Mouse (Mus musculus) limb, embryonic 13.5 days (tissue): ENCODE measurements around the gene Arhgef5. TPM values are rescaled to one million over a fixed set of nuclear protein-coding genes. Genes with fewer than 3 reads are reported as not detected.

Source experiments
- ATAC-seq: fragments of 200-750 bp; cut with Nextera tagmentation; 2 replicates; pipeline ENCODE4 v1.8.0; 2017; ENCODE audit warnings: low read depth, moderate number of reproducible peaks, moderate TSS enrichment; ENCODE audit not compliant: low FRiP score
- H3K27ac ChIP-seq: fragments of 300-500 bp; sonication (generic); 2 replicates; pipeline ENCODE4 v1.5.1; 2015; ENCODE audit warnings: inconsistent platforms, mild to moderate bottlenecking, moderate library complexity
- H3K27me3 ChIP-seq: fragments of 300-500 bp; sonication (generic); 2 replicates; pipeline ENCODE4 v1.6.1; 2015; ENCODE audit warnings: mild to moderate bottlenecking, inconsistent platforms
- H3K36me3 ChIP-seq: fragments of 300-500 bp; sonication (generic); 2 replicates; pipeline ENCODE4 v1.6.1; 2015; ENCODE audit warnings: inconsistent platforms, mild to moderate bottlenecking, moderate library complexity
- H3K4me1 ChIP-seq: fragments of 300-500 bp; sonication (generic); 2 replicates; pipeline ENCODE4 v1.6.1; 2015; ENCODE audit warnings: inconsistent platforms
- H3K4me2 ChIP-seq: fragments of 300-500 bp; sonication (generic); replicated peaks from 2 replicates; pipeline ENCODE4 v1.6.1; 2015; ENCODE audit warnings: inconsistent platforms, mild to moderate bottlenecking, moderate library complexity
- H3K4me3 ChIP-seq: fragments of 300-500 bp; sonication (generic); 2 replicates; pipeline ENCODE4 v1.5.1; 2015; ENCODE audit warnings: moderate library complexity, mild to moderate bottlenecking, inconsistent platforms
- H3K9ac ChIP-seq: fragments of 300-500 bp; sonication (generic); 2 replicates; pipeline ENCODE4 v1.6.1; 2015; ENCODE audit warnings: mild to moderate bottlenecking, inconsistent platforms
- H3K9me3 ChIP-seq: fragments of 300-500 bp; sonication (generic); 2 replicates; pipeline ENCODE4 v1.6.1; 2016; ENCODE audit warnings: inconsistent platforms
- WGBS: fragments of 180-500 bp; shearing (Covaris S2); methylation state at CpG from one replicate; pipeline ENCODE4 v1.1.7; 2015; 5-methylcytosine and 5-hydroxymethylcytosine counted together
- polyA plus RNA-seq: library from polyadenylated mRNA; unstranded; fragments of >200 nt; fragmentation: Nextera tagmentation; extraction: Ambion mirVana; gene quantifications from 2 replicates; pipeline ENCODE4 v1.2.1, GENCODE M21; 2015

The Arhgef5 gene
- polyA plus RNA-seq, 1 experiment from 2014 or later: 11.3 TPM

DNA sequence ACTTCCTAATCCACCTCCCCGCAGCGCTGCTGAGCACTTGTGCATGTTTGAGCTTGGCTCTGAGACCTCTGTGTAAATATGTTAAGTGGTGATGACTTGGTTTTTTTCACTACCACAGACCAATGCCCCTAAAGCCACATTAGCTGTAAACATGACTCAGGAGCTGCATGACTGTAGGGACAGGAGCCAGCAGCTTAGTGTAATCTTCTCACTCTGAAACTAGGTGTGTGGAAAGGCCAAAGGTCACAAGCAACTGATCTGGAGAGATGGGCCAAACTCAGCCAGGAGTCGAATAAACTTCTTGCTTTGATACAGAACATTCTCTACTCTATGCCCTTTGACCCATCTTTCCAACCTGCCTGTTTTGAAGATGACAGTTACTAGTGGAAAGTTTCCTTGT lies 26.7 kb downstream of the Arhgef5 start:
- Histone ChIP-seq H3K4me2 (no peak overlapping the region), H3K27ac (no peak overlapping the region), H3K36me3 (peaks cover 23% of the 10 kb centered on the region), H3K4me1 (no peaks in the 10 kb centered on the region; the same call in 1 of the 2 replicates), H3K4me3 (no peak overlapping the region), H3K9me3 (no peaks in the 10 kb centered on the region), H3K9ac (no peak overlapping the region), H3K27me3 (no peaks in the 10 kb centered on the region)
- 70% methylated on average over 3 of the region's 3 CpGs for WGBS
- ATAC-seq: no peak

- Histone ChIP-seq H3K36me3 (peaks cover 18% of the 10 kb centered on the region), H3K4me1 (no peaks in the 10 kb centered on the region; the same call in 1 of the 2 replicates), H3K27ac (no peak overlapping the region), H3K4me3 (no peak overlapping the region), H3K9me3 (no peaks in the 10 kb centered on the region), H3K9ac (no peak overlapping the region), H3K4me2 (no peak overlapping the region), H3K27me3 (no peaks in the 10 kb centered on the region)
- 74% methylated on average over 6 of the region's 6 CpGs for WGBS
- ATAC-seq: no peak
Observed at GRCm38 (mm10) chr6:43292471-43293076, 27.2 kb downstream of the Arhgef5 start.

DNA sequence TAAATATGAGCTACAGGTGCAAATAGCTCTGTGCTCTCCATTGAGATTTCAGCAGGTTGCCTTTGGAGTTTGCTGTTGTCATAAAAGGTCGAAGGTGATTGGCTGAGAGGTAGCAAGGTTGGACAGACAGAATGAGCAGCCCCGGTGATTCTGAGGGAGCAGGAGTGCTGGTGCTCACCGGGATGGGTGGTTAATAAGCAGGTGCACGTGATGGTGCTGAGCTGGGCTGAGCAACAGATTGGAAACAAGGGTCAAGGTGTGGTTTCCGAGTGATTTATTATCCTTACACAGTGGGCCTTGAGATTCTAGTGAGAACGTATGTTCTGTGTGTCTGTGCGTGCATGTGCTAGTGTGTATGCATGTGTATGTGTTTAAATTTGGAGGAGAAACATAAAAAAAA lies 27.8 kb downstream of the Arhgef5 start:
- H3K36me3 ChIP-seq: peaks cover 12% of the 10 kb centered on the region
- no peak overlapping the region for H3K27ac ChIP-seq
- 74% methylated on average over 7 of the region's 7 CpGs for WGBS
- H3K9me3 ChIP-seq: no peaks in the 10 kb centered on the region
- H3K27me3 ChIP-seq: no peaks in the 10 kb centered on the region
- H3K9ac ChIP-seq: no peak overlapping the region
- no peaks in the 10 kb centered on the region; the same call in 1 of the 2 replicates for H3K4me1 ChIP-seq
- H3K4me3 ChIP-seq: no peak overlapping the region
- H3K4me2 ChIP-seq: no peak overlapping the region
- ATAC-seq: no peak

DNA sequence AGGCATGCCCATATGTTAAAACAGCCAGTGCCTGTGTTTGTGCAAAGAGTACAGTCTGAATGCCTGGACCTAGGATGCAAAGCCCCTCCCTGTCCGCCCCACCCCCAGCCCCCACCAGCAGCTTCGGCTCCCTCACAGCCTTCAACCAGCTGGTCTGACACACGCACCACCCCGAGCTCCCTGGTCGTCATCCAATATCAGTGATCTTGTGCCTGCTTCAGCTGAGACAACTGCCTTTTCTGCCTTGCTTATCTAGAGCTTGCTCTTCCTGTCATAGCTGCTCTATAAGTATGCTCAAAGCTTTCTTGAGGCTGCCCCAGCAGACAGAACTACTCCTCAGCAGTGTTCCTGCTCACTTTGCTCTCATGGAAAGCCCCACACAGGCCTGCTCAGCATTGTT lies 30.5 kb downstream of the Arhgef5 start:
- Histone ChIP-seq H3K4me3 (no peak overlapping the region), H3K4me1 (no peaks in the 10 kb centered on the region; the same call in 1 of the 2 replicates), H3K9me3 (no peaks in the 10 kb centered on the region), H3K9ac (no peak overlapping the region), H3K4me2 (no peak overlapping the region), H3K27ac (no peak overlapping the region), H3K36me3 (no peaks in the 10 kb centered on the region), H3K27me3 (no peaks in the 10 kb centered on the region)
- WGBS: 41% methylated on average over 5 of the region's 5 CpGs
- ATAC-seq: no peak

DNA sequence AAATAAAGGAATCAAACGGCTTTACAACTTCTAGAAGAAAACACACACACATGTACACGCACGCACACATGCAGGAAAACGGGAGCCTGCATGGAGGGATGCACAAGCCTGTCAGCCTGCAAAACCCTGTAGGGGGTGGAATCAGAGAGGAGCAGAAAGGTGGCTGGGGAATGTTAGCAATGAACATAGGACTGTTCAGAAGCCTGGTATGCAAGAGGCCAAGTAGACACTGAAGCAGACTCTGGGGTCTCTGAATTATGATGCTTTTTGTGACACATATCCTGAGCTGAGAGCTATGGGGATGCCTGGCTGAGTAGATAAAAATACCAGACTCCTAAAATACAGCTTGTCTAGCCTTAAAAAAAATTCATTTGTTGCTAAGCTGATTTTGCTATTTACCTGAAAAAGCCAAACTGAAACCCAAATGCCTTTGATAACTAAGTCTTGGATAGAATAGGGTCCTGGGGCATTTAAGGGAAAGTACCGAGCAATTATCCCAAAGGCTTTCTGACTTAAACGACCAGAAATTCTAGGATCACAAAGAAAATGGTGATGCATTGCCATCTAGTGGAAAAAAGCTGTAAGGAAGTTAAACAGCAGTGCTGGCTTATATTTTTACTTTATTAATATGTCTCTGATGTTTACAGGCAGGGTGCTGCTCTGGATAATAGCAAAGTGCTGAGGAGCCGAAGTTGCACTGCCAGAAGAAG lies 31.6 kb downstream of the Arhgef5 start:
- Histone ChIP-seq H3K4me1 (no peaks in the 10 kb centered on the region; the same call in 1 of the 2 replicates), H3K4me3 (no peak overlapping the region), H3K27ac (no peak overlapping the region), H3K4me2 (no peak overlapping the region), H3K36me3 (no peaks in the 10 kb centered on the region), H3K27me3 (no peaks in the 10 kb centered on the region), H3K9me3 (no peaks in the 10 kb centered on the region), H3K9ac (no peak overlapping the region)
- no peak for ATAC-seq
- 45% methylated on average over 7 of the region's 7 CpGs for WGBS

DNA sequence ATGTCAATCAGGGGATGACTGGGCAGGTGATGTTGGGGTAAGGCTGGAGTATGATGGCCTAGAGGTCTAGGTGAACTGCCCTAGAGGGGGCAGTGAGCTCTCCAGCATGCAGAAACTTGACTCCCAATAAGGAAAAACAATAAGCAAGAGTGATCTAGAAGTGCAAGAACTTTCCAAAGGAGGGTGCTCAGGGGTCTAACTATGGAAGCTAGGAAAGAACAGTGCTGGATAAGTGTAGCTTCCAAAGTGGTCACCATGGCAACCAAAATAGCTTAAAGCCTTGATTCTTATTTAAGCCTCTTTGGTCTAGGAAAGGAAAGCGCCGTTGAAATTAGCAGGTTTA lies 32.1 kb downstream of the Arhgef5 start:
- Histone ChIP-seq H3K9me3 (no peaks in the 10 kb centered on the region), H3K4me2 (no peak overlapping the region), H3K36me3 (no peaks in the 10 kb centered on the region), H3K4me3 (no peak overlapping the region), H3K4me1 (no peaks in the 10 kb centered on the region; the same call in 1 of the 2 replicates), H3K9ac (no peak overlapping the region), H3K27ac (no peak overlapping the region), H3K27me3 (no peaks in the 10 kb centered on the region)
- ATAC-seq: no peak
- 45% methylated on average over 2 of the region's 2 CpGs for WGBS

DNA sequence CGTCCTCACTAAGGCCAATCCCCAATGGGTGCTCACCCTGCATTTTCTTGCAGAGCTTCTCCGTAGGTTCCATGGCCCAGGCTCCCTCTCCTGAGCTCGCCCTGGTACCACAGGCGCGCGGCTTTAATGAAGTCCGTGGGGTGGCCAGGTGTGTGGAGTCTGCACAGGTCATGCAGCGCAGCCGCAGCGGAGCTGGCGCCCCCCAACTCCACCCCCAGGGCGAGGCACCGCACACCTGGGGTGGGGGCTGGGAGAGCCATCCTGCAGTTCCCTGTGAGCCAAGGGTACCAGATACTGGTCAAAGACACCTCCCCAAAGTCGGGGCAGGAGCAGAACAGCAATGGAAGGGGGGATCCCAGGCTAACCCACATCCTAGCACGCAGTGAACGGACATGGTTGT lies 44.1 kb downstream of the Arhgef5 start, which contains the start of gene Nobox:
Gene Nobox, minus strand, starts transcription at position 101 of the 400 bp plus-strand sequence.
- H3K27ac ChIP-seq: no peak within 1 kb of the TSS
- no peak within 1 kb of the TSS for H3K4me2 ChIP-seq
- no peaks in the 10 kb centered on the region for H3K36me3 ChIP-seq
- H3K4me3 ChIP-seq: no peak within 1 kb of the TSS
- WGBS: 65% methylated on average over 16 of the region's 16 CpGs
- no peaks in the 10 kb centered on the region for H3K27me3 ChIP-seq
- no peak for ATAC-seq
- peaks cover 4% of the 10 kb centered on the region; the same call in 1 of the 2 replicates for H3K4me1 ChIP-seq
- no peak within 1 kb of the TSS for H3K9ac ChIP-seq
- no peaks in the 10 kb centered on the region for H3K9me3 ChIP-seq

GRCm38 (mm10) chr6:43310071-43310470 lies 44.7 kb downstream of the Arhgef5 start:
- WGBS: 57% methylated on average over 6 of the region's 6 CpGs
- Histone ChIP-seq H3K4me2 (no peak overlapping the region), H3K4me1 (peaks cover 4% of the 10 kb centered on the region; the same call in 1 of the 2 replicates), H3K9ac (no peak overlapping the region), H3K36me3 (no peaks in the 10 kb centered on the region), H3K4me3 (no peak overlapping the region), H3K9me3 (no peaks in the 10 kb centered on the region), H3K27ac (no peak overlapping the region), H3K27me3 (no peaks in the 10 kb centered on the region)
- ATAC-seq: no peak

DNA sequence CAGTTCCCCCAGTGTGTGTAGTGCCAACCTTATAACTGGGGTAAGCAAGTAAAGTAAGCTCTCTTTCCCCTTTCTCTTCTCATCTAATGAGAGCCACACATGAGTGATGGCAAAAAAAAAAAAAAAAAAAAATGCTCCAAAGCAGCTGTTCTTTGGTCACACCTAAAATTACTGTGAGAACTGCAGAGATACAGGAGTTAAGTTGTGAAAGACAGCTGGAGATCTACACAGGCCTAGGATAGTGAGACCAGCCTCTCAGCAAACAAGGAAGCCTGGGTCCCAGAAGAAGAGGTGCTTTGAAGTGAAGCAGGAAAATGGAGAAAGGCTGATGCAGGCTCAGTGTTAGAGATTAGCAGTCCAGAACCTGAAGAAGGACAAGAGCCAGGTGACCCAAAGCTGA lies 47.2 kb downstream of the Arhgef5 start:
- no peaks in the 10 kb centered on the region for H3K9me3 ChIP-seq
- no peaks in the 10 kb centered on the region for H3K36me3 ChIP-seq
- H3K4me3 ChIP-seq: no peak overlapping the region
- peaks cover 4% of the 10 kb centered on the region; the same call in 1 of the 2 replicates for H3K4me1 ChIP-seq
- peak; percentile 73; the same call in 1 of the 2 replicates for ATAC-seq
- no peaks in the 10 kb centered on the region for H3K27me3 ChIP-seq
- H3K4me2 ChIP-seq: no peak overlapping the region
- H3K27ac ChIP-seq: no peak overlapping the region
- H3K9ac ChIP-seq: no peak overlapping the region

GRCm38 (mm10) chr6:43312961-43313656 lies 47.7 kb downstream of the Arhgef5 start:
- no peaks in the 10 kb centered on the region for H3K27me3 ChIP-seq
- no peaks in the 10 kb centered on the region for H3K9me3 ChIP-seq
- ATAC-seq: peak; percentile 57; the same call in 1 of the 2 replicates
- no peak overlapping the region for H3K27ac ChIP-seq
- peaks cover 4% of the 10 kb centered on the region; the same call in 1 of the 2 replicates for H3K4me1 ChIP-seq
- no peaks in the 10 kb centered on the region for H3K36me3 ChIP-seq
- H3K9ac ChIP-seq: no peak overlapping the region
- 71% methylated on average over 8 of the region's 8 CpGs for WGBS
- H3K4me3 ChIP-seq: no peak overlapping the region
- no peak overlapping the region for H3K4me2 ChIP-seq

DNA sequence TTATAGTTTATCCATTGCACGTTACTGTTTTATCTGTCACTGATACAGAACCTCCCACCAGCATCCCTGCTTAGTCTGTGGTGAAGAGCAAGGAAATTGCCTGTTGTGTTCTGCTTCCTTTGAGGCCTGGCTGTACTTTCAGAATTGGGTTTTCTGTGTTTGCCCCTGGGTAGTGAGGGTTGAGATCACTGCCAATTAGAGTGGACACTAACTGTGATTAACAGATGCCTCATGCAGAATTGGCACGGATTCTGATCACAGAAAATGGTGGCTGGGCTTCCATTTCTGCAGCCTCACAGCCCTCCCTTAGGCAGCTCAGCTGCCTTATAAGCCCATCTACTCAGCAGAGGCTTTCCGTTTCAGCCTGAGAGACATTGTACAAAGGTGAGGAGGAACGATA lies 68.1 kb downstream of the Arhgef5 start:
- 74% methylated on average over 4 of the region's 4 CpGs for WGBS
- Histone ChIP-seq H3K27me3 (no peaks in the 10 kb centered on the region), H3K27ac (no peak overlapping the region), H3K9me3 (no peaks in the 10 kb centered on the region), H3K4me1 (no peaks in the 10 kb centered on the region), H3K9ac (no peak overlapping the region), H3K36me3 (no peaks in the 10 kb centered on the region), H3K4me2 (no peak overlapping the region), H3K4me3 (no peak overlapping the region)
- ATAC-seq: no peak

DNA sequence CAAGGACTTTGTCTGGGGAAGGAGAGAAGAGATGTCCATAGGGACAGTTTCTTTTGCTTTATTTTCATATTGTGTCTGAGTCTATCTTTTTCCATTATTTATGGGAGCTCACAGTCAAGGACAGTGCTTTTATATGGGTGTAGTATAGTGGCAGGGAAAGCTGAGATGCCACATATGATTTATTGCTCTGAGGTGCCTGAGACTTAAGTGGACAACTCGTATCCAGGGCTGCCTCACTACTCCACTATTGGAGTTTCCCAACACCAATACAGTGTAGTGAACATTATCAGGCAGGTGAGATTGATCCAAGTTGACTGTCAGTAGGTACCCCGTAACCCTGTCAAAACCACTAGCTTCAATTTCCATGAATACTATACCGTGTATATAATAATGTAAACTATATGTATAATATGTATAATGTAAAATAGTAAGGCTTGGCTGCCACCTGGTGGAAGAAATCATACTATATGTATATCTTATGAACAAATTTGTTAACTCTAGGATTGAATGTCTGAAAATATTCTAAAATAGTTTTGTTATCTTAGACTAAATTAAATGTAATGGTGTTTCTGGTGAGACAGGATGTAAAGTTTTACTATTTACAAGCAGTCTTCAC lies 70.3 kb downstream of the Arhgef5 start:
- 75% methylated on average over 3 of the region's 3 CpGs for WGBS
- H3K9ac ChIP-seq: no peak overlapping the region
- no peaks in the 10 kb centered on the region for H3K9me3 ChIP-seq
- H3K4me1 ChIP-seq: no peaks in the 10 kb centered on the region
- H3K27me3 ChIP-seq: no peaks in the 10 kb centered on the region
- H3K27ac ChIP-seq: no peak overlapping the region
- H3K4me2 ChIP-seq: no peak overlapping the region
- no peak for ATAC-seq
- H3K36me3 ChIP-seq: no peaks in the 10 kb centered on the region
- no peak overlapping the region for H3K4me3 ChIP-seq
